ENCODE assay signal across 8 mouse cellular contexts in the genomic region with DNA sequence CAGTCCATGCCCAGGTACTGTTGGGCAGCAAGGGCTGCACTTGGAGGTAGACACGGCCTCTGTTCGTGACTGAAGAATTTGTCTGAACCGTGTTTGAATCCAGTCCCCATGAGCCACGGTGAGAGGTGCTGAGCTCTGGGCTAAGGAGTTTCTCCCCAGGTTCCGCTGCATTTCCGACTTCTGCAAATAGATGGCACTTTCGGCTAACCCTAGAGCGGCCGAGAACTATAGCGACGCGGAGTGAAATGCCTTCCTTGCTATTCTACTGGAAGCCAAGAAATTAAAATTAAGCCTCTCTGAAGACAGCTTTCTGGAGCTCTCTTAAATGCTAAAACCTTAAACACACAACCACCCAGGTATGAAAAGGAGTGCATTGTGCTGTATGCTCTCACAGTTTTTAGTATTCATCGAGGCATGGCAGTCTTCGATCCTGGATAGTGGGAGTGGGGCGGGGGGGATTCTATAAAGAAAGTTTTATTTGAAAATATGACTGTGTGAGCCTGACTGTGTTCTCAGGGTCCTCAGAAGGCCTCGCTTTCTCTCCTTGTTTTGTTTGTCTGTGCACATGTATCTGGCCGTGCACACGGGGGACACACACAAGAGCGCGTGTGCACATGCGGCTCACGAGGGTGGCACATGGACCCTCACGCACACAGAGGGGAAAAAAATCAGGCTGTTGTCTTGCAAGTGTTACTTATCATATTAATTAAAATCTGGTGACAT.
DNase-seq lines count a peak whose midpoint lies in the region; ATAC-seq and TF ChIP-seq lines count a peak whose summit lies in the region.
"Had no signal": no experiment of that assay in that cellular context is flagged by ENCODE, and none has a peak within 500 bp of the region (broad histone marks: within the 10 kb centered on the region; RNA-seq: fewer than 3 reads in every experiment).

No protein-coding gene starts in this region.

- no peaks in the 10 kb centered on the region for H3K9me3 ChIP-seq in hindbrain, embryonic 10.5 days
- H3K9me3 ChIP-seq in midbrain, embryonic 12.5 days, result no peaks in the 10 kb centered on the region
- no peaks in the 10 kb centered on the region for H3K9me3 ChIP-seq in stomach, postnatal 0 days (ENCODE audit: control insufficient read depth, low read length)
- H3K9me3 ChIP-seq: heart, embryonic 15.5 days had no signal

- DNase-seq in ES-CJ7 (ENCODE audit: low read depth, low spot score), result peak; percentile 73
- DNase-seq in WW6 (ENCODE audit: low read depth, low spot score), result peak; percentile 20
- DNase-seq in embryo, embryonic 10 days (ENCODE audit: low spot score), result peak; percentile 85
- peak; percentile 58 for DNase-seq in hindbrain, embryonic 10.5 days (ENCODE audit: low spot score)
- DNase-seq in layer of hippocampus, postnatal 14 days (ENCODE audit: low spot score in 2 of 2), result peak; percentile 63 to 73
- peak; percentile 67 for DNase-seq in stomach, postnatal 0 days (ENCODE audit: low spot score)

- H3K36me3 ChIP-seq in hindbrain, embryonic 10.5 days, result no peaks in the 10 kb centered on the region
- H3K36me3 ChIP-seq in midbrain, embryonic 12.5 days, result no peaks in the 10 kb centered on the region
- no peaks in the 10 kb centered on the region for H3K36me3 ChIP-seq in stomach, postnatal 0 days (ENCODE audit: control insufficient read depth, insufficient read depth, low read length)
- H3K36me3 ChIP-seq: heart, embryonic 15.5 days had no signal

- peak; percentile 86 for TF ChIP-seq CTCF in stomach, postnatal 0 days (IDR thresholded peaks at IDR 0.05; ENCODE audit: low read depth)

- 30% methylated on average over 23 of the region's 23 CpGs for WGBS in hindbrain, embryonic 10.5 days
- WGBS in midbrain, embryonic 12.5 days, result 28% methylated on average over 23 of the region's 23 CpGs
- WGBS in stomach, postnatal 0 days, result 34% methylated on average over 23 of the region's 23 CpGs

- H3K4me1 ChIP-seq in hindbrain, embryonic 10.5 days (replicated peaks), result peaks cover 25% of the 10 kb centered on the region
- peaks cover 30% of the 10 kb centered on the region for H3K4me1 ChIP-seq in midbrain, embryonic 12.5 days
- H3K4me1 ChIP-seq in stomach, postnatal 0 days (replicated peaks; ENCODE audit: control insufficient read depth, insufficient read depth), result no peaks in the 10 kb centered on the region
- H3K4me1 ChIP-seq: heart, embryonic 15.5 days had no signal

- ATAC-seq in midbrain, embryonic 12.5 days (ENCODE audit: low FRiP score, low read depth), result peak; percentile 74; the same call in 1 of the 2 replicates
- no peak for ATAC-seq in stomach, postnatal 0 days (ENCODE audit: low FRiP score, low TSS enrichment)

- H3K27ac ChIP-seq in hindbrain, embryonic 10.5 days, result no peak overlapping the region
- H3K27ac ChIP-seq in midbrain, embryonic 12.5 days (replicated peaks), result 0 out of 2 replicates have a peak overlapping the region, but pooled peaks have one; percentile 6
- H3K27ac ChIP-seq in stomach, postnatal 0 days (replicated peaks), result no peak overlapping the region
- H3K27ac ChIP-seq: heart, embryonic 15.5 days had no signal

- H3K9ac ChIP-seq in midbrain, embryonic 12.5 days (replicated peaks), result no peak overlapping the region
- H3K9ac ChIP-seq in stomach, postnatal 0 days (ENCODE audit: low read length), result no peak overlapping the region
- H3K9ac ChIP-seq: heart, embryonic 15.5 days had no signal

- H3K4me2 ChIP-seq in midbrain, embryonic 12.5 days (replicated peaks), result no peak overlapping the region
- H3K4me2 ChIP-seq in stomach, postnatal 0 days (replicated peaks; ENCODE audit: low read depth), result no peak overlapping the region
- H3K4me2 ChIP-seq: heart, embryonic 15.5 days had no signal

- no peak overlapping the region for H3K4me3 ChIP-seq in hindbrain, embryonic 10.5 days
- no peak overlapping the region for H3K4me3 ChIP-seq in midbrain, embryonic 12.5 days
- H3K4me3 ChIP-seq in stomach, postnatal 0 days (ENCODE audit: low read depth, low read length), result no peak overlapping the region
- H3K4me3 ChIP-seq: heart, embryonic 15.5 days had no signal

- TF ChIP-seq EP300 in stomach, postnatal 0 days (optimal IDR thresholded peaks at IDR 0.05), result no peak

- peaks cover 72% of the 10 kb centered on the region for H3K27me3 ChIP-seq in hindbrain, embryonic 10.5 days (ENCODE audit: insufficient read depth, poor library complexity, severe bottlenecking)
- H3K27me3 ChIP-seq in midbrain, embryonic 12.5 days, result peaks cover 77% of the 10 kb centered on the region
- H3K27me3 ChIP-seq in stomach, postnatal 0 days (ENCODE audit: control insufficient read depth, insufficient read depth, low read length), result no peaks in the 10 kb centered on the region; the same call in 1 of the 2 replicates

Comparison
In these comparisons a context has a peak if more than half of its experiments do, and no peak if none do; other contexts are left out.
1. DNase-seq: peak in every context shown above with its lines; median percentile 85 in embryo, embryonic 10 days; 73 in ES-CJ7; 68 in layer of hippocampus, postnatal 14 days; 67 in stomach, postnatal 0 days; 58 in hindbrain, embryonic 10.5 days; 20 in WW6.